Mouse (Mus musculus) adrenal gland (tissue): ENCODE results near the gene Smug1.

ENCODE experiments used
- intact Hi-C: fragments of 180-260 bp; cut with DNase I; formaldehyde crosslinking; loops from one replicate; pipeline ENCODE4 v1.15.1; 2025
- long read RNA-seq, 2 experiments: library from polyadenylated mRNA; unstranded; transcript quantifications; one replicate each; pipeline ENCODE4 v2.0.0; 2020; ENCODE audit warnings: borderline replicate concordance in 1 of 2; ENCODE audit not compliant: insufficient replicate concordance in 1 of 2

Smug1 gene
- long read RNA-seq, experiment 1, partial matches to known transcripts: 0 of 7 reads
- long read RNA-seq, experiment 1, other reads (novel, unspliced or antisense): 2 of 7 reads
- long read RNA-seq, experiment 2, partial matches to known transcripts: 1 of 6 reads
- long read RNA-seq, experiment 2, other reads (novel, unspliced or antisense): 2 of 6 reads

GRCm38 (mm10) chr15:103167042-103167615 lies at the start of gene Smug1:
TSS of gene Smug1 (minus strand) at chr15:103167092.
- intact Hi-C loops: no loop called here

GRCm38 (mm10) chr15:103216052-103216451 lies 49.2 kb upstream of the Smug1 start:
- intact Hi-C loops: no loop called here

- intact Hi-C loops: no loop called here
Measured at GRCm38 (mm10) chr15:103214971-103215907, 48.3 kb upstream of the Smug1 start.

DNA sequence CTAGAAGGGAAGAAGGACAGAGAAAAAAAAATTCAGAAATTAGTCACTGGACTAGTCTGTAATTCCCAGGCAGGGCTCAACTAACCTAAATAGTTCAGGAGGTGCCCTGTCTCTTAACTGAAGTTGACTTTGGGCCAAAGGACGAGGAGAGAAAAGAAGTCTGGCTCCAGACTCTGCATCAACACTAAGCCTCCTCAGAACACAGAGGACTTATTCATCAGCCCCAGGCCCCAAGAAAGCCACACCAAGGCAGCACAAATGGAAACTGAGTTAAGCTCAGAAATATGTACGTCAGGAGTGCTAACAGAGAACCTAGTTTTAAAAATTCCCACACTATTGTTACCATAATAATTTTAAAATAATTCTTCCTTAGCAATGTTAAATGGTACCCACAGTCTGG lies 47.3 kb upstream of the Smug1 start:
- intact Hi-C loops: no loop called here

GRCm38 (mm10) chr15:103205156-103205555 lies 38.3 kb upstream of the Smug1 start:
- intact Hi-C loops: no loop called here

- intact Hi-C loops: no loop called here
Measured at GRCm38 (mm10) chr15:103202088-103202793, 35.3 kb upstream of the Smug1 start.

GRCm38 (mm10) chr15:103197785-103198184 lies 30.9 kb upstream of the Smug1 start:
- intact Hi-C loops: no loop called here

DNA sequence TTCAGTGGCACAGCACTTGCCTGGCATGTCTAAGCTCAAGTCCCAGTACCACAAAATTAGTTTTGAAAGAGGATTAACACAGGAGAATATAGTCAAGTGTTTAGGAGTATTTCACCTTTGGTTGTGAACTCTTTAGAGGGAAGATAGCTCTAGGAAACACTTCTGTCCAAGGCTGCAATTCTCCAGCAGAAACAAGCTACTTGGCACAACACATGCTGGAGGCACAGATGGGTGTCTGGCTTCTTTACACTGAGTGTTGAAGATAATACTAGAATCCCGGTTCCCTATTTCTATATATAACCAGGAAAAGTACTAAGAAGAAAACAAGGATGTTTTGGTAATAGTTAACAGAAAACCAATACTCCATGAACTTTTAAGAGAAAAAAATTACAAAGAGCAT lies 29.9 kb upstream of the Smug1 start:
- intact Hi-C loops: no loop called here

GRCm38 (mm10) chr15:103193606-103194005 lies 26.7 kb upstream of the Smug1 start:
- intact Hi-C loops: no loop called here

- intact Hi-C loops: no loop called here
Measured at GRCm38 (mm10) chr15:103190531-103191462, 23.9 kb upstream of the Smug1 start.

DNA sequence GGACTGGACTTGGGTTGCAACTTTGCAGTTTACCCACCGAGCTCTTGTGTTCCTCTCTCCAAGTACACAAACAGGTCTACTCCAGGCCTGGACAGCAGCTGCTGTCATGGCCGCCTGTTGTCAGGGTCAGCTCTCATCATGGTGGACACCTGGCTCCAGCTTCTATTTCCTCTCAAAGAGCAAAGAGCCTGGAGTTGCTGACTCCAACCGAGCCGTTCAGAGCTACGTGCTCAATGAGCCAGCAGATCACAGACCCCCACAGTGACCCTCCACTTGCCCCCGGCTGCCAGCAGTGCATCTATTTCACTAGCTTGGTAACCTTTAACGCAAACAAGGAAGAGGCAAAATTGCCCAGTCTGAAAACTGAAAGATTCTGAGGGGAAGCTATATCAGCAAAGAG lies 23.2 kb upstream of the Smug1 start:
- intact Hi-C loops: no loop called here

DNA sequence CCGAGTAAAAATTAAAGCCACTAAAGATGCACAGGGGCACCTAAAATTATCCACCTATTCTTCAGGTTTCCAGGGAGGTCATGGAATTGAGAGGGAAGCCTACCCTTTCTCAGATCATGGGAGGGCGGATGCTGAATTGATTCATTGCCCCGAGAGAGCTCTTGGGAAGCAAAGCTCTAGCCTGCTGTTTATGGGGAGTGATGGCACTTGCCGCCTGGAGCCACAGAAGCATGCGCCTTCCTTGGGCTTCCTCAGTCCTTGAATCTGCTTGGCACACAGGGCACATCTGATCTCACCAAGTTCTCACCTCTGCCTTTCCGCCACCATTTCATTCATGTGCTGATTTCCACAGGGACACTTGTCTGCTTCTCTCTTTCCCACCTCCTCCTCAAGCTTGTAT lies 20.9 kb upstream of the Smug1 start:
- intact Hi-C loops: loop anchor here (5.0 kb wide), 1 partner anchor 119 kb away; no protein-coding TSS in a partner anchor

- intact Hi-C loops: loop anchor here (5.0 kb wide), 1 partner anchor 122 kb away; no protein-coding TSS in a partner anchor
Measured at GRCm38 (mm10) chr15:103185462-103186198, 18.7 kb upstream of the Smug1 start.

DNA sequence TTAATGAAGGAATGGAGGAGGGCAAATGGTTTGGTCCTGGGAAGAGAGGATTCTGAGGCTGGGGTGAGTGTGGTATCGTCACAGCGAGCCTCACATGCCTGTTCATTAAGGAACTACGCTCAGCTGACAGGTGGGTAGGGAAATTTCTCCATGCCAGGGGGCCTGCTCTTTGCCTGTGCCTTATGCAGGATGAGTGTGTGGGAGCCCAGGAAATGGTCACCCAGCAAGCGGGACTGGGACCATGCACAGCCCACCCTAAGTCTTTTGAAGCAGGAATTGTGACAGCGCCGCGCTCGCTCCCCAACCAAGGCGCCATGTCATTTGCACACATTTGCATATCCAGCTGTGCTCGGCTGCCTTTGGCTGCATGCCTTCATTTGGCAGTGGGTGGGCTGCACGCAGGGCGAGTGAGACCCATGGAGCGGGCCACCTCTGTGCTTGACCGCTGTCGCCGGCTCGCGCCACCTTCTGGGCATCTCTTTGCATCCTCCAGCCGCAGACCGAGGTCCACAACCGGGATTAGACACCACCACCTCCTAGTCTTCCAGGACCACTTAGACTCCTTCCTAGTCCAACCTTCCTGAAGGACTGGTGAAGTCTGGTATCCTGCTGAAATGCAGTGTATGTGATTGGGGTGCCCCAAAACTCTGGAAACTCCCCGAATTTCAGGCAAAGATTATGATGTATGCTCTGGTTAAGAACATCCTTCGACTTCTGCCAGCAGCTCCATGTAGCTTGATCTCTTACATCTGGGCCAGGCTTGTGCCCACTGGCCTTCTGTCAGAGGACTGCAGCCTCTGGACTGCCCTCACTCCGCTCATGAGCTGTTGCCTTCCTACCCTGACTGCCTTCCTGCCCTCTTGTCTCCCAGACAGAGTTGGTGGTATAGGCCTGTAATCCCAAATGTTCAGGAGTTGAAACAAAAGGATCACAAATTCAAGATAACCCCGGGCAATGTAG lies 17.0 kb upstream of the Smug1 start:
- intact Hi-C loops: no loop called here

DNA sequence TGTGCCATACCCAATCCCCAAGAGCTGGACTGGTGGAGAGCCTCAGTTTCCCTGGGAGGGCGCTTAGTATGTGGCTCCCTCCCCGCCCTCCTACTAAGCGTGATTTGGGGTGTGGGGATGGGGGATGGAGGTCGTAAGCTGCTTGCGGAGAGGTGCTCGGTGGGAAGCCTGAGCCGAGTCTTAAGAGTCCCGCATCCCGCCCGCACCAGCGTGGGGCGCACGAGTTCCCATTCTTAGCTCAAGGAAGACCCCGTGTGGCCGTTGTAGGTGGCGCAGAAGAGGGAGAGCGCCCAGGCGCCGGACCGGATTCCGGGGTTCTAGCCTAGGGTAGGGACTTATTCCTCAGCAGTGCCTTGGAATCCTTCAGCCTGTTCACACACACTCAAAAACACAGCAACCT lies 16.2 kb upstream of the Smug1 start:
- intact Hi-C loops: no loop called here

DNA sequence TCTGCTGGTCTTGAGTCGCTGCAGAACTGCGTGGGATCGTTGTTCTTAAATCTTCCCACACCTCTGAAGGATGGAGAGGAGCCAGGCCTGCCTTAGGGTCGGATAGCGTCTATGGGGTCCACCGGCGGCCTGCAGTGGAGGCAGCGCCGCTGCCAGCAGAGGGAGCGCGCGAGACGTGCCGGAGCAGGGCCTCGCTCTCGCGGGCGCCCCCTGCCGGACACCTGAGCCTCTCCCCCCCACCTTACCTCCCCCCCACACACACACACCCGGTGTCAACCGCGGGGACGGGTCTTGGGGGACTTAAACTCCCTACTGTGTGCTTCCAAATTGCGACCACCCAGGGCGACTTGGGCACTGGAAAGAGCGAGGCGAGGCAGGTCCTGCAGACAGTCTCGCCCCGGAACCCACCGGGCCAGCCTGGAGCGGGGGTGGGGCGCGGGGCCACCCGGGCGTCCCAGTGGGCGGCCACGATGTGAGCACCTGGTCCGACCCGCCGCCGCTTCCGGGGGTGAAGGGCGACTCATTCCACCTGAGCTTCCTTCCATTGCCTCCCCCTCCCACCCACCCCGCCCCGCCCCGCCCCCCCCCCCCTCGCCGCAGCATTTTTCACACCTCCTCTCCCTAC lies 15.4 kb upstream of the Smug1 start:
- intact Hi-C loops: no loop called here

DNA sequence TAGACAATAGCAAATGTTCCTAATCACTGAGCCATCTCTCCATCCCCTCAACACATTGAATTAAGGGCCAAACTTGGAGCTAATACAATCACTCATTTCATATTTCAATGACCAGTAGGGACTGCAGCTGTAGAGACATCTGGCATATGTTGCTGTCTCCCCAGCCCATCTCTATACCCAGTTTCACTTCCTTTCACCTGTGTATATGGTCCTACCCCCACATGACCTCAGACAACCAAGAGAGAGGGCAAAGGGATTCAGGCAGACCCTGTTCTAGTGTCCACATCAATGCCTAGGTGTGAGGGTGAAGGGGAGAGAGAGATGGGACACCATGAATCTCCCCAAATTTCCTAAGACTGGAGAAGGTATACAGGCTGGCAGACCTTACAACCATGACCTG lies 13.5 kb upstream of the Smug1 start:
- intact Hi-C loops: no loop called here

DNA sequence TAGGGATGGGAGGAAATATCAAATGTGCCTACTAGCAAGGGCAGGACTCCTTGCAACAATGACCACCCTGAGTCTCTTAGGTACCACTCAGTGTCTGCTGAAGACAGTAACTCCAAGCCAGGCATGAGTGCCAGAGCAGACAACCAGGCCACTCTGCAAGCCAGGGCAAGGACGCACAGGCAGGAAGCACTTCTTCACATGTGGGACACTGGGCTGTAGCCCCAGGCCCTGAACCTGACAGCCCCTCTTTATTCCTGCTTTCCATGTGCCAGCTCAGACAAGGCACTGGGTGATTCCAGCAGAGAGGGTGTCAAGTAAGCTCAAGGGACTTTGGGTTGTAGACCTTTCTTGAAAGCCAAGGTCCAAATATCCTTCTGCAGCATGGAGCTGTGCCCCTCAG lies 11.9 kb upstream of the Smug1 start:
- intact Hi-C loops: loop anchor here (5.0 kb wide), 2 partner anchors 211 to 416 kb away; partner anchors contain the start of genes Hoxc10 and Hoxc5
